Mouse (Mus musculus) lung, embryonic 16.5 days (tissue): ENCODE results near the gene Tigd4. TPM values are rescaled to one million over a fixed set of nuclear protein-coding genes. Genes with fewer than 3 reads are reported as not detected.
"Not testable (repeated sequence)": the region's sequence is repeated elsewhere in the genome, so short reads cannot be mapped to it uniquely, and the experiment has no call there.

Experiments
- ATAC-seq: fragments of 200-750 bp; cut with Nextera tagmentation; 2 replicates; pipeline ENCODE4 v1.8.0; 2017; ENCODE audit warnings: low read depth, mild to moderate bottlenecking, moderate library complexity
- H3K27ac ChIP-seq: fragments of 300-500 bp; sonication (generic); 2 replicates; pipeline ENCODE4 v1.5.1; 2014; ENCODE audit warnings: mild to moderate bottlenecking, control low read depth, low read length
- H3K27me3 ChIP-seq: fragments of 300-500 bp; sonication (generic); 2 replicates; pipeline ENCODE4 v1.6.1; 2014; ENCODE audit warnings: low read depth, low read length, mixed read lengths; ENCODE audit not compliant: control insufficient read depth, insufficient read depth
- H3K36me3 ChIP-seq: fragments of 300-500 bp; sonication (generic); 2 replicates; pipeline ENCODE4 v1.6.1; 2014; ENCODE audit warnings: low read length; ENCODE audit not compliant: control insufficient read depth, insufficient read depth
- H3K4me1 ChIP-seq: fragments of 300-500 bp; sonication (generic); replicated peaks from 2 replicates; pipeline ENCODE4 v1.6.1; 2014; ENCODE audit warnings: low read length, mixed read lengths; ENCODE audit not compliant: control insufficient read depth, insufficient read depth
- H3K4me2 ChIP-seq: fragments of 300-500 bp; sonication (generic); 2 replicates; pipeline ENCODE4 v1.6.1; 2014; ENCODE audit warnings: low read depth, low read length, control low read depth
- H3K4me3 ChIP-seq: fragments of 300-500 bp; sonication (generic); 2 replicates; pipeline ENCODE4 v1.5.1; 2014; ENCODE audit warnings: mild to moderate bottlenecking, low read length, control low read depth
- H3K9ac ChIP-seq: fragments of 300-500 bp; sonication (generic); 2 replicates; pipeline ENCODE4 v1.6.1; 2014; ENCODE audit warnings: low read length, control low read depth
- H3K9me3 ChIP-seq: fragments of 300-500 bp; sonication (generic); 2 replicates; pipeline ENCODE4 v1.6.1; 2016; ENCODE audit warnings: low read length; ENCODE audit not compliant: control insufficient read depth
- WGBS: fragments of 180-500 bp; shearing (Covaris S2); extraction: QIAGEN DNeasy Blood & Tissue Kit; methylation state at CpG from one replicate; pipeline ENCODE4 v1.1.7; 2014; 5-methylcytosine and 5-hydroxymethylcytosine counted together
- polyA plus RNA-seq: library from polyadenylated mRNA; unstranded; fragments of >200 nt; fragmentation: Nextera tagmentation; extraction: Ambion mirVana; gene quantifications from 2 replicates; pipeline ENCODE4 v1.2.1, GENCODE M21; 2015

Tigd4 gene
- polyA plus RNA-seq, result 0.23 and 0.28 TPM in 2 replicates

DNA sequence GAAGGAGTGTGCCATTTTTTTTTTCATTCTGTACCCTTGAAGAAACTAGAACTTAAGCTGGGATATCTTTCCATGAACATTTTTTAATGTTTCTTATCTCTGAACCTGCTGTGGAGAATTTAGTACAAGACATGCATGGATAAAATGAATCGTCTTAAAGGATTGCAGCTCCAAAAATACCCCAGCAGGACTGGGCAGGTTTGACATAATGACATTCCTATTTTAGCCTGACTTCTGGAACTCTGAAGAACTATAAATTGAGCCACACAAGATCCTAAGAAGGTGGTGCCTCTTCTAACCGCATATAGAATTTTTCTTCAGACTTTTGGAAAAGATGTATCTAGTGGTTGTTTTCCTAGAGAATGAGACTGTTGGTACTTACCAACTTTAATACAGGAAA is at the start of gene Tigd4:
Gene Tigd4 (plus strand): TSS at position 301 of the 400 bp plus-strand sequence.
- H3K9ac ChIP-seq, result no peak within 1 kb of the TSS
- H3K27ac ChIP-seq, result no peak within 1 kb of the TSS
- no peaks in the 10 kb centered on the region for H3K36me3 ChIP-seq
- no peak within 1 kb of the TSS for H3K4me3 ChIP-seq
- H3K4me2 ChIP-seq, result no peak within 1 kb of the TSS
- H3K9me3 ChIP-seq, result no peaks in the 10 kb centered on the region
- 77% methylated on average over 2 of the region's 2 CpGs for WGBS
- peaks cover 9% of the 10 kb centered on the region; the same call in 1 of the 2 replicates for H3K4me1 ChIP-seq
- no peak for ATAC-seq
- H3K27me3 ChIP-seq, result no peaks in the 10 kb centered on the region

DNA sequence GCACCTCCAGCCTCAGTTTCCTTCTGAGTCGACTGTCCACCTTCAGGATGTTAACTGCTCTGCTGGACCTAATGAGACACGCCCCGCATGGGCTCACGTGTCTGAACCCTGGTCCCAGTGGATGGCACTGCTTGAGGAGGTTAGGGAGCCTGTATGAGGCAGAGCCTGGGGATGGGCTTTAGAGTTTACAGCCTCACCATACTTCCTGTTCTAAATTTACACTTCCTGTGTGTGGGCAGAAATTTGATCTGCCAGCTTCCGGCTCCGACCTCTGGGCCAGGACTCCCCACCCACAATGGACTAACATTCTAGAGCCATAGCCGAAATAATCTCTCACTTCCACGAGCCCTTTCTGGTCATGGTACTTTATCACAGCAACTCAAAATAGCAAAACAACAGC is 46.2 kb upstream of the Tigd4 start:
- Histone ChIP-seq H3K4me3 (no peak overlapping the region), H3K9me3 (no peaks in the 10 kb centered on the region), H3K4me2 (no peak overlapping the region), H3K9ac (no peak overlapping the region), H3K36me3 (no peaks in the 10 kb centered on the region; the same call in 1 of the 2 replicates), H3K27ac (no peak overlapping the region), H3K4me1 (no peaks in the 10 kb centered on the region), H3K27me3 (no peaks in the 10 kb centered on the region)
- WGBS, result 65% methylated on average over 8 of the region's 8 CpGs
- no peak for ATAC-seq

DNA sequence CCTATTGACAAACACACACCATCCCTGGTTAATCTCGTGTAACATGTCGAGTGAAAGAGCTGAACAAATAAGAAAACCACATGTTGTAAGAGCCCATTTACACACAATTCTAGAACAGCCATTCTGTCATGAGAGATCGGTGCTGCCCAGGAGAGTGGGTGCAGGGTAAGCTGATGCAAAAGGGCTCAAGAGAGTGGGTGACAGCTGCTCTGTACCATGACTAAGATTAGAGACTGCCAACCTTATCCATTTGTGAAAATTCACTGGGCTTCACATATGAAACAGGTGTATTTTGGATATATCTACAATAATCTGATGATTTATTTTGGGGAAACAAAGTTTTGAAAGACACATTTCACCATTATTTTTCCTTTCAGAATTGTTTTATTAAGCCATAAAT is 37.6 kb upstream of the Tigd4 start:
- Histone ChIP-seq H3K4me2 (no peak overlapping the region), H3K9me3 (no peaks in the 10 kb centered on the region), H3K27me3 (no peaks in the 10 kb centered on the region), H3K36me3 (no peaks in the 10 kb centered on the region), H3K4me3 (no peak overlapping the region), H3K9ac (no peak overlapping the region), H3K27ac (no peak overlapping the region), H3K4me1 (no peaks in the 10 kb centered on the region)
- WGBS, result 59% methylated on average over 3 of the region's 3 CpGs
- no peak for ATAC-seq

DNA sequence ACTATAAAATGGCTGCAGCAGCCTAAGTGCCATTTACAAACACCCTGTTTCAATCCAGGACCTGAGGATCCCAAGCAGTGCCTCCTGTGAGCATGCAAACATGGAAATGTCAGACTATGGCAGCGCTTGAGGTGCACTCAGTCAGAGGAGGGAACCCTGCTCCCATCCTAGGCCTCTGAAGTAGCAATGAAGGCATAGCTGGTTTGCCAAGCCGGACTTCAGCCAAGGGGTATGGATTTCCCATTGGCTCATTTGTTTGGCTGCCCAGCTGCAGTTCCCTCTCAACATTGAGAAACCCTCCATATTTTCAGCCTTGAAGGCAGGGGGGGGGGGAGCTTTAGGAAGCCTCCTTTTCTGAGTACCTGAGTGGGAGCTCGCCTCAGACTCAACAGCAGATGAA is 35.1 kb upstream of the Tigd4 start:
- no peaks in the 10 kb centered on the region for H3K27me3 ChIP-seq
- no peak overlapping the region for H3K9ac ChIP-seq
- no peak overlapping the region for H3K4me2 ChIP-seq
- no peak overlapping the region for H3K4me3 ChIP-seq
- no peaks in the 10 kb centered on the region; the same call in 1 of the 2 replicates for H3K4me1 ChIP-seq
- no peak for ATAC-seq
- no peak overlapping the region for H3K27ac ChIP-seq
- no peaks in the 10 kb centered on the region for H3K36me3 ChIP-seq
- no peaks in the 10 kb centered on the region for H3K9me3 ChIP-seq
- WGBS, result 89% methylated on average over 3 of the region's 3 CpGs

DNA sequence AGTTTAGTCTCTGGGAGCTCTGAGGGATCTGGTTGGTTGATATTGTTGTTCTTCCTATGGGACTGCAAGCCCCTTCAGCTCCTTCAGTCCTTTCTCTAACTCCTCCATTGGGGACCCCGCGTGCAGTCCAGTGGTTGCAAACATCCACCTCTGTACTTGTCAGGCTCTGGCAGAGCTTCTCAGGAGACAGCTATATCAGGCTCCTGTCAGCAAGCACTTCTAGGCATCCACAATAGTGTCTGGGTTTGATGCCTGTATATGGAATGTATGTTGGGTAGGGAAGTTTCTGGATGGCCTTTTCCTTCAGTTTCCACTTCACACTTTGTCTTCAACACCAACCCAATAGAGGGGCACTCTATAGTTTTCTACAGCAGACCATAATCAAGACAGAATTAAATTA is 30.5 kb upstream of the Tigd4 start:
- H3K27me3 ChIP-seq, H3K4me3 ChIP-seq, H3K9ac ChIP-seq, H3K36me3 ChIP-seq, H3K4me1 ChIP-seq, H3K4me2 ChIP-seq, ATAC-seq, H3K27ac ChIP-seq, H3K9me3 ChIP-seq: not testable (repeated sequence)
- WGBS, result 90% methylated on average over 2 of the region's 2 CpGs

DNA sequence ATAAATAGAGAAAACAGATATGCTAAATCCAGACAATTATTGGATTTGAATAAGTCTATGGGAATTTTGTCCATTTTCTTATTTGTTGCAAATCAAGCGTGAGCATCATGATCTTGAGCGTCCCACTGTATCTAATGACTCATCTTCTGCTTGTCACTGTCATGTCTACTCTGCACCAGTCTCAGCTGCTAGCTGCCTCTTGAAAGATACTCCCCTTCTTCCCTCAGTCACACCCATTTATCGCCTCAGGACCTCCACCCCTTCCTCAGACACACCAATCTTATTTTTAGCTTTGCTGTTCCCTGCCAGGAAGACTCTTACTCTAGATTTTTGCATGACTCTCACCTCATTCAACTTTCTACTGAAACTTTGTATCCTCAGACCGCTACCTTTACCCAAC is 30.0 kb upstream of the Tigd4 start:
- WGBS, result 84% methylated on average over 4 of the region's 4 CpGs
- Histone ChIP-seq H3K9me3 (no peaks in the 10 kb centered on the region), H3K27me3 (no peaks in the 10 kb centered on the region), H3K36me3 (no peaks in the 10 kb centered on the region), H3K4me1 (no peaks in the 10 kb centered on the region; the same call in 1 of the 2 replicates), H3K4me3 (no peak overlapping the region), H3K27ac (no peak overlapping the region), H3K4me2 (no peak overlapping the region), H3K9ac (no peak overlapping the region)
- ATAC-seq, result no peak

DNA sequence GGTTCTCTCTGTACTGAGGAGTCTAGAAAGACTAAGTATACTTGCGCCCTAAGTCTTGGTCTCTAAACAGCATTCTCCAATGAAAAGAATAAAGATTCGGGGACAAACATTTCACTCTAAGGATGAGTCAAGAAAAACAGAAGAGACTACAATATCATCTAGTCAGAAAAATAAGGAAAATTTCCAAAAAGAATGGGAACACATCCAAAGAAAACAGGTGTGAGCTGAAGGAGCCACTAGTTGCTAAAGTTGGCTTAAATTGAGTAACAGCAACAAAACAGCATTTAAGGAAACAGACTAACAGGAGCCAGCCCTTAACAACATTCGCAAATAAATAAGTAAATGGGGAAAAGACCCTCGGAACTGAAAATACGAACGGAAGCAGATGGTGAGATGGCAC is 24.8 kb upstream of the Tigd4 start:
- WGBS, result 92% methylated on average over 6 of the region's 6 CpGs
- Histone ChIP-seq H3K27ac (no peak overlapping the region), H3K36me3 (no peaks in the 10 kb centered on the region), H3K27me3 (no peaks in the 10 kb centered on the region), H3K4me3 (no peak overlapping the region), H3K9ac (no peak overlapping the region), H3K9me3 (no peaks in the 10 kb centered on the region), H3K4me1 (0 out of 2 replicates have a peak, but pooled peaks cover 3% of the 10 kb centered on the region), H3K4me2 (no peak overlapping the region)
- ATAC-seq, result no peak

DNA sequence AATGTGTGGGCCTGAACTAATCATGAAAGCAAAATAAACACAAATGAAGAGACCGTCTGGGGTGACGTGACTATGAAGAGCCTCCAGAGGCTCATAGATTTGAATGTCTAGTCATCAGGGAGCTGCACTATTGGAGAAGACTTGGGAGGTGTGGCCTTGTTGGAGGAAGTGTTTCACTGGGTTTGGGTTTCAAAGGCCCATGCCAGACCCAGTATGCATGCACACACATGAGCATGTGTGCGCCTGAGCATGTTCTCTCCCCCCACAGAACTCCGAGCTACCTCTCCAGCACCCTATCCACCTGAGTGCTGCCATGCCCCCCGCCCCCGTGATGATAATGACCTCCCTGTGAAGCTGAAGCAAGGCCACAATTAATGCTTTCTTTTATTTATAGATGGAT is 23.8 kb upstream of the Tigd4 start:
- H3K4me2 ChIP-seq, result no peak overlapping the region
- H3K9me3 ChIP-seq, result no peaks in the 10 kb centered on the region
- no peak overlapping the region for H3K27ac ChIP-seq
- 68% methylated on average over 6 of the region's 6 CpGs for WGBS
- no peaks in the 10 kb centered on the region for H3K36me3 ChIP-seq
- peaks cover 6% of the 10 kb centered on the region; the same call in 1 of the 2 replicates for H3K4me1 ChIP-seq
- H3K27me3 ChIP-seq, result no peaks in the 10 kb centered on the region
- no peak overlapping the region for H3K4me3 ChIP-seq
- no peak overlapping the region for H3K9ac ChIP-seq
- no peak for ATAC-seq

DNA sequence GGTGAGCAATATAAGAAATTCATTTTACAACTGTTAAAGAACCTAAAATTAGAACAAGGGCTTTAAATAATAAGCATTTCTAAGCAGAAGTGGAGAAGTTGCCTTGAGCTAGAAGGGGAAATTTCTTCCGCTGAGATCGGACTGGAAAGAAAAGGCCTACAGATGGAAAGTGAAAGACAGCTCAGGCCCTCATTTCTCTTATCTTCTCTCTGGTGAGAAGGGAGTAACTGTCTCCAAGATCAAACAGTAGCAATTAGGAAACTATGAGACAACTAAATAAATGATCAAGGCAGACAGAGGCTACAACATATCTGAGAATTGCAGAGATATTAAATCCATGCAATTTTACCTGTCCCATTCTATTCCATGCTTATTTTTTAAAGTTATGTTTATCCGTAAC is 22.9 kb upstream of the Tigd4 start:
- no peaks in the 10 kb centered on the region for H3K36me3 ChIP-seq
- no peaks in the 10 kb centered on the region for H3K9me3 ChIP-seq
- H3K4me1 ChIP-seq, result peaks cover 6% of the 10 kb centered on the region; the same call in 1 of the 2 replicates
- ATAC-seq, result no peak
- no peak overlapping the region for H3K4me2 ChIP-seq
- H3K27ac ChIP-seq, result no peak overlapping the region
- no peak overlapping the region for H3K9ac ChIP-seq
- whole genome bisulfite sequencing, result 77% methylated on average over 3 of the region's 3 CpGs
- no peak overlapping the region for H3K4me3 ChIP-seq
- H3K27me3 ChIP-seq, result no peaks in the 10 kb centered on the region

DNA sequence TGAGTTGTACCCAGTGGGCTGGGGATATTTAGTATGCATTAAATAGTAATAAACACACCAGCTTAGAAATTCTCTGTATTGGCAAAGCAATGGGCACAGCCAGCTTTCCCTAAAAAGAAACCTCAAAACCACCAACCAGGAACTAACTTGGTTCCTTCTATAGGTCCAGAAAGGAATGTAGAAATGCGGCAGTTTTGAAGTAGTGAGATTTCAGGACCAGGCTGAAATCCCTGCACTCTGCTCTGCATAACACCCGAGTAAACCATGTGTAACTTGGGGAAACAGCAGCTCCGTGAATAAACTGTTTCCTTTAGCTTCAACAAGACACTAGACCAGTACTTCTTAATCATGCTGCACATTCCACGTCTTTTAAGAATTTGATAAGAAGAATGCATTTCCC is 12.7 kb upstream of the Tigd4 start:
- peak overlapping the region; percentile 49; the same call in 1 of the 2 replicates for H3K9ac ChIP-seq
- no peak overlapping the region for H3K27ac ChIP-seq
- no peaks in the 10 kb centered on the region for H3K36me3 ChIP-seq
- H3K9me3 ChIP-seq, result no peaks in the 10 kb centered on the region
- 8% methylated on average over 4 of the region's 4 CpGs for WGBS
- H3K4me2 ChIP-seq, result peak overlapping the region; percentile 60
- H3K27me3 ChIP-seq, result no peaks in the 10 kb centered on the region
- no peak for ATAC-seq
- H3K4me3 ChIP-seq, result peak overlapping the region; percentile 91
- peaks cover 22% of the 10 kb centered on the region for H3K4me1 ChIP-seq
